Mouse (Mus musculus): ENCODE measurements around the gene Mtap.

DNA sequence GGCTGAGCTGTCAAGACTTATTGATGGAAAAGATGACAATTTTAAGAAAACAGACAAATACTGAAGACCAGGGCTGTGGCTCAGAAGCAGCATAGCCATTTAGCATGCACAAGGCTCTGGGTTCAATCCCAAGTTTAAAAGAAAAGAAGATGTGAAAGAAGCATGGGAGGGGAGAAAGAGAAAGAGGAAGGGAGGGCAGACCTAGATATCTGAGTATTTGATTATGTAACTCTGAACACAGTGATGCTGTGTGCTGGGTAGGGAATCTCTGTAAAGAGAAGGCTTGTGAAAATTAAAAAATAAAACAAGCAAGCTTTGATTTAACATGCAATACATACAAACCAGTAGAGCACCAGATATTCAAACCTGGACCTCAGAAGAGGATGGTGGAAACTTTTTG lies 17.0 kb upstream of the Mtap start:
- TF ChIP-seq CTCF (IDR thresholded peaks at IDR 0.05; ENCODE audit: control insufficient read depth, insufficient read depth, insufficient replicate concordance, low read depth, low read length): no peak
- TF ChIP-seq POLR2A (IDR thresholded peaks at IDR 0.05; ENCODE audit: control insufficient read depth, low read depth, low read length): no peak
